Mouse (Mus musculus) lung, adult 2 months (tissue): Measurements from ENCODE around the gene Sntg2.

Experiments
- CTCF ChIP-seq: fragments of 200-500 bp; IDR thresholded peaks from 2 replicates; pipeline ENCODE4 v1.5.1; 2011; ENCODE audit warnings: mild to moderate bottlenecking, low read length, control low read depth; ENCODE audit not compliant: insufficient read depth
- POLR2A ChIP-seq: fragments of 200-500 bp; IDR thresholded peaks from 2 replicates; pipeline ENCODE4 v1.6.1; 2011; ENCODE audit warnings: low read depth, mild to moderate bottlenecking, control low read depth, low read length, borderline replicate concordance; ENCODE audit errors: extremely low read depth

DNA sequence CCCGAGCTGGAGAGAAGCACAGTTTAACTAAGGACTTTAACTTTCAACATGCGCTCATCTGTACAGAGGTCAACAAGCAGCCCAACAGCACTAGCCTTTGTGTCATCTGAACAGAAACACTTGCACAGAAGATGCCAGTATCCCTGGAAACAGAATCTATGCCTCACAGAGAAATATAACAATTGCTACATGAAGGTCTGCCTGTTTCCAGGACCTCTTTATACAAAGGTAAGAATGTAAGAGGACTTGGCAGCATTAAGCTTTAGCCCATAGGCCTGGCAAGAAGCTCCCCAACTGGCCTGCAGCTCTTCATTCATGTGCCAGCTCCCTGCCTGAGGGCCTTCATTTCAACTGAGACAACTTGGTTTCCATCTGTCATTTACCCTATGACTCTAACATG, 26.9 kb upstream of the Sntg2 start:
- no peak for TF ChIP-seq POLR2A
- TF ChIP-seq CTCF = no peak
